Mouse (Mus musculus): ENCODE measurements around the gene Slc6a17.
A peak's percentile ranks its signal among the peaks of the same experiment; 100 is the strongest.

Slc6a17 gene

DNA sequence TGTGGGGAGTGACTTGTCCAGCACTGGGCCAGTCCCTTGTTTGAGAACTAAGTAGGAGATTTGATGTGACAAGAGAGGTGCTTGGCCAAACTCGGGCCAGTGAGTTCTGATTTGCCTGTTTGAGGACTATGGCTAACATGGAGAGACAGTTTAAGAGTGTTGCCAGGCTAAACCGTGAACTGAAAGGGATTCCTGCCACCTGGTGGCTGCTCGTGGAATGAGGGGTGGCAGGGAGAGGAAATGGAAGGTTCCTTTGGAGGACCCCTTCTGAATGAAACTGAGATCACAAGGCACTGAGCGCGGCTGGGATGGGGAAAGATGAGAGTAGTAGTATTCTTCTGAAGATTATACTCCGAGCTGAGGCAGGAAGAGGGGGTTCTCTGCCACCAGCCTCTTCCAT lies 51.2 kb downstream of the Slc6a17 start:
- DNase-seq (ENCODE audit: low spot score), result peak; percentile 69

DNA sequence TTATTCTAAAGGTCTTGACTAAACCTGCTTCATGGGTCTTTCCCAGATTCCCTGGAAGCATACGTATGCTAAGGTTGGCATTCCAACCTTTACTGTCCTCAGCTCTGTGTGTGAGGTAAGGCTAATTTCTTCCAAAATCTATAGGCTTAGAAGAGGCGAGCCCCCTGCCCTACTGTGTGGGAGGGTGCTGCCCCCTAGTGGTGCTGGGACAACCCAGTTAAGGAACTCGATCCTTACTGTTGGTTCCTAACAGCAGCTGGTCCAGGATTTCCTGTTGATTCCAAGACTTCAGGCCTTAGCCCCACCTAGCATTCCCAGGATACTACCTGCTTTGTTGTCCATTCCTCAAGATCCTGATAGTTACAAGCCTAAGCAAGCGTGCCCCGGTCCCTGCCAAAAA lies 55.7 kb downstream of the Slc6a17 start:
- DNase-seq (ENCODE audit: low spot score), result peak; percentile 66

- DNase-seq (ENCODE audit: low spot score), result peak; percentile 45
These were observed 57.9 kb downstream of the Slc6a17 start for GRCm38 (mm10) chr3:107459773-107460431.

- DNase-seq (ENCODE audit: low spot score), result peak; percentile 23
These were observed 58.5 kb downstream of the Slc6a17 start, which contains the start of gene Kcnc4 for GRCm38 (mm10) chr3:107459196-107459772. Gene Kcnc4 (minus strand): TSS chr3:107459552.

DNA sequence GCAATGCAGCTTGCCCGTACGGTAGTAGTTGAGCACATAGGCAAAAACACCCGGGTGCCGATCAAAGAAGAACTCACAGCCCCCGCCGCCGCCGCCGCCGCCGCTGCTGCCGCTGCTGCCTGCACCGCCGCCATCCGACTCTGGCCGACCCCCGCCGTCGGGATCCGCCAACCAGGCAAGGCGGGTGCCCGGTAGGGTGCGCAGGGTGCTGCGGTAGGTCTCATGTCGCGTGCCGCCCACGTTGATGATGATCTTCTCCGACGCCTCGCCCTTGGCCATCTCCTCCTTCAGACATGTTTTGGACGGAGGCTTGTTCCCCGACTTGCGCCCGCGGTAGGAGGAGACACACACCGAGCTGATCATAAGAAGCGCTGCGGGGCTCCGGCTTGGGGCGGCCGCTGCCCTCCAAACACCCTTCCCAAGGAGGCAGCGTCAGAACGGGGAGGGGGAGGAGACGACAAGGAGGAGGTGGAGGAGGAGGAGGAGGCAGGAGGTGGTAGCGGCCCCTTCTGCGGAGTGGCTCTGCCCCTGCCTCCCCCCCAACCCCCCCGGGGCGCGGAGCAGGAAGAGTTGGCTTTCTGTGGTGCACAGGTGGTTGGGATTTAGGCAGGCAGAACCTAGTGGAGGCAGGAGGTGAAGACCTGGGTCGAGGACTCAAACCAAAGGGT lies 59.2 kb downstream of the Slc6a17 start:
- DNase-seq (ENCODE audit: low spot score), result no peak

- DNase-seq (ENCODE audit: low spot score), result no peak
These were observed 59.7 kb downstream of the Slc6a17 start for GRCm38 (mm10) chr3:107458104-107458503.

GRCm38 (mm10) chr3:107454280-107454679 lies 63.5 kb downstream of the Slc6a17 start:
- DNase-seq (ENCODE audit: low spot score), result no peak

DNA sequence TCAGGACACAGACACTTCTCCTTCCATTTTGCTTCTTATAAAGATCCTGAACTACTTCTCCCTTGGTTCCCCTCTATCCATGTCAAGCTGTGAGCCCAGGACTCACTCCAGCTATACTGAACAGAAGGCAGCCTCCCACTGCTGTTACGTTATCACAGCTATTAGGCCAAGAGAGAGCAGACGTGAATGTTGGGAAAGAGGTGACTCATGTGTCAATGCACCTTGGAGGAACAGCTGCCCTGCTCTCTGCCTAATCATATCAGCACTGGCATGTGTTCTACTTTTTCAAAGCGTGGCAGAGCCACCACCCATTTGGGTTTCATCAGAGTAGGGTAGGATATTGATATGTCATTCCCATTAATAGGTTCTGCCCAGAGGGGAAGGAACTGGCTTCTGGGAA lies 71.0 kb downstream of the Slc6a17 start:
- no peak for DNase-seq (ENCODE audit: low spot score)

GRCm38 (mm10) chr3:107443866-107444265 lies 74.0 kb downstream of the Slc6a17 start:
- DNase-seq (ENCODE audit: low spot score), result no peak

GRCm38 (mm10) chr3:107442191-107442590 lies 75.6 kb downstream of the Slc6a17 start:
- no peak for DNase-seq (ENCODE audit: low spot score)

- DNase-seq (ENCODE audit: low spot score), result no peak
These were observed 76.5 kb downstream of the Slc6a17 start for GRCm38 (mm10) chr3:107441306-107441705.

- DNase-seq (ENCODE audit: low spot score), result no peak
These were observed 78.5 kb downstream of the Slc6a17 start for GRCm38 (mm10) chr3:107439280-107439679.

DNA sequence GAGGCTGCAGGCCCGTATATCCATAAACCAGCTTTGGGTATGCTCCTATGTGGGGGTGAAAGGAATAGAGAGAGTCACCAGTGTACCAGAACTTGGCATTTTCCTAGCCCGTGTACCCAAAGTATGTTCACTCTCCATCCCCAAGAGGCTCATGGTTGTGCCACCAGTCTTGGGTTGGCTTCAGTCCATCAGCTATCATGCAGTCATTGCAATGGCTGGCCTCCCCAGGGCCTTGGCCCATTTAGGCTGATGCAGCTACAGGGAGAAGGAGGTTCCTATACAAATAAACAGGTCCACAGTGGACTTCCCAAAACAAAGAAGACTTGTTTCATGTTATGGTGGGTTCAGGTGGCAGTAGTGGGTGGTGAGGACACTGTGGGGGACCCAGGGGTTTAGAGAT lies 80.2 kb downstream of the Slc6a17 start:
- no peak for DNase-seq (ENCODE audit: low spot score)

- DNase-seq (ENCODE audit: low spot score), result no peak
These were observed 81.4 kb downstream of the Slc6a17 start for GRCm38 (mm10) chr3:107436434-107436833.

GRCm38 (mm10) chr3:107433614-107434013 lies 84.2 kb downstream of the Slc6a17 start:
- no peak for DNase-seq (ENCODE audit: low spot score)

DNA sequence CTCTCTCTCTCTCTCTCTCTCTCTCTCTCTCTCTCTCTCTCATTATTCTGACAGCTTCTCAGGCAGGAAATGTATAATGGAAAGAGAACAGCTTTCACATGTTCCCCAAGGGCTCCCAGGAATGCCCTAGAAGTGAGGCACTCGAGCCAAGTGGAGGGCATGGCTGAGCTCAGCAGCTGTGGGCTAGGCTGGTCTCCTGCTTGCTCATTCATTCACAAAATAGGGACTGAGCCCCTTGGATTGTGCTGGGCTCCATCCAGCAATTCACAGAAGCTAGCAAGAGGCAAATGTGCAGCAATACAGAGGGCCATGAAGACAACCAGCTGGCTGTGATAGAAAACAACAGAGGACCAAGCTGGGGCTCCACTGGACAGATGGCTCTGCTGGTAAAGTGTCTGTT lies 86.5 kb downstream of the Slc6a17 start:
- DNase-seq (ENCODE audit: low spot score), result no peak

DNA sequence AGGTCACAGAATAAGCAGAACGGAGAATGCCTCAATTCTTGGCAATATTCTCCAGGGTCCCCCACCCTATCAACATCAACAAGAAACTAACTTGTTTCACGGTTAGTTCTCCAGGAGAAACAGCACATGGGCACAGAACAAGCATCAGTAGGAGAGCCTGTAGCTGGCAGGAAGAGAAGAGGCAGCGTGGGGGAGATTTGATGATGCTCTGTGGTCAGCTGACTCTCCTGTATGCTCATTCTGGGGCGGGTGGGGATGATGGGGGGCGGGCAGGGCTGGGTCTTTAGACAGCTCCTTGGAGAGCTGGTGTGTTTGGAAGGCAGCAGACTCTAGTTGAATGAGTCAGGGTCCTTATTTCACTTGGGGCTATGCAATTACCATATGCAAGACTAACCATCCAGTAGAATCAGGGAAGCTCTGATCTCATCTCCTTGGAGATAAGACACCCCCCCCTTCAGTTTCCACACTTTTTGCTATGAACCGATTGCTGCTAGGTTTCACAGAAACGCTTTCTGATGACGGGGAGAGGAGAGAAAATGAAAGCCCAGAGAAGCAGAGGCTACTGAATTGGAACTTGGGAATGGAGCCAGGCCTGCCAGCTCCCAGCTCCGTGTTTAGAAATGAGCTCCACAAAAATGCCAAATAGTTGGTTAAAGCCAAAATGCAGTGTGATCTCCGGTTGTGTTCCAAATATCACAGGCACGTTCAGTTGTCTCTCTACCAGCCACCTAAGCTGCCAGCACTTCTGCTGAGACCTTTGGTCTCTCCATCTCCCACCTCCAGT lies 93.4 kb downstream of the Slc6a17 start:
- DNase-seq (ENCODE audit: low spot score), result no peak

DNA sequence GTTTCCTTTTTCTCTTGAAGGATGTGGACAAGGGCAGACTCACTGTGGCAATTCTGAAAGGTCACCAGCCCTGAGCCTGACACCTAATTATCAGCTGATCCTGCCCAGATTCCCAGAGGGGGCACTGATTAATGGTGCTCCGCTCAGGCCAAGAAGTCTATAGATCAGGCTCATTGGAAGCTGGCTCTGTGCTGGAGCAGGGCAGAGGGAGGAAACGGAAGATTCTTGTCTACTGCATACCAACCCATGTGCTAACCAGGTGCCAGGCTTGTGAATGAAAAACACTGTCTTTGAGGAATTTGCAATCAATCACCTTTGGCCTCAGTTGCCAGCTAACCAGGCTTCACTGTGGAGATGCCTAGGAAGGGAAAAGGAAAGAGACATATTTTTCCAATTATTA lies 97.7 kb downstream of the Slc6a17 start:
- no peak for DNase-seq (ENCODE audit: low spot score)

Measured in ovary, postnatal 36 days (tissue).